Mouse (Mus musculus): Measurements from ENCODE around the gene Add3. TPM values are rescaled to one million over a fixed set of nuclear protein-coding genes. Genes with fewer than 3 reads are reported as not detected.

Gene Add3
- total and polyA plus RNA-seq, 3 experiments: 16.3 to 18.4 (median 16.4) TPM

DNA sequence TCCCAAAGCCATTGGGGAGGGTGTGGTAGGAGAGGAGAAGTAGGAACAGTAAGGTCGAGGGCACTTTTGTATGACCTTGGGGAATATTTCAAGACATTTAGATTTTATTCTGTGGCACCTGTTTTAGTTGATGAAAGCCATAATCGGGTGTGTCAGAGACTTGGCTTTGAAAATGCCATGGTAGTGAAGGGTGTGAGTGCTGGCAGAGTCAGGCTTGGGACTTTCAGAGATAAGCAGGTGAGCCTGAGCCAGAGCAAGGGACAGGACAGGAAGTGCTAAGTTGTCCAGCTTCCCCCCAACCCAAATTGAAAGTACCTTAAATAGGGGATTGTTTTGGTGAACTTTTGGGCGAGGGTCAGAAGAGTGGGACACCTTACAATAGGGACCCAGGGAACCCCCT, 16.1 kb downstream of the Add3 start:
- in situ Hi-C loops (cut with MboI; ENCODE audit: low pct_ligation_motif_present, low pct_unique_long_range_greater_than_20kb, low sequenced_read_pairs) (no loop called here), dilution Hi-C loops (cut with MboI; ENCODE audit: extremely low pct_ligation_motif_present, extremely low pct_unique_long_range_greater_than_20kb, low sequenced_read_pairs) (no loop called here)
- DNase-seq (ENCODE audit: extremely low read depth): no peak

DNA sequence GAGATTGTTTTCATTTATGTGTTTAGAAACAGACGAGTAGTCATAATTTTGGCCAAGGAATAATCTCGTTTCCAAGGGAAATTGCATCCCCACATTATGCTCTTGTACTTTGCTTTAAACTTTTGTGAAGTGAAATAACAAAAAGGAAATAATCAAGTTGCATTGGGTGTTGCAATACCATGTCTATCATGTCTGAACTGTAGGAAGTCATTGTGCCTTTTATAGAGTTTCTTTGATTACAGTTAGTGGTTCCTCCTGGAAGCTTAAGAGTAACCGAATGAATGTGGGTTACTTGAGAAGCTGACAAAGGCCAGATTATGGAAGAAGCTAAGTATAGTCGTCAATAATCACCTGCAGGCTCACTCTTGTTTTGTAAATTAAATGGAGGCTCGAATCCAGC, 16.9 kb downstream of the Add3 start:
- no peak for TF ChIP-seq ZMIZ1 (IDR thresholded peaks at IDR 0.05; ENCODE audit: low read depth, low read length)
- TF ChIP-seq TBP (conservative IDR thresholded peaks at IDR 0.05; ENCODE audit: low read depth, low read length): no peak
- TF ChIP-seq ETS1 (conservative IDR thresholded peaks at IDR 0.05; ENCODE audit: low read depth, low read length): no peak
- TF ChIP-seq CTCF (conservative IDR thresholded peaks at IDR 0.05 in 1 of 2, IDR thresholded peaks at IDR 0.05 in 1 of 2; ENCODE audit: low read depth in 2 of 2, low read length in 2 of 2): no peak
- TF ChIP-seq TCF12 (IDR thresholded peaks at IDR 0.05; ENCODE audit: low read depth, low read length): no peak
- TF ChIP-seq MYC (IDR thresholded peaks at IDR 0.05; ENCODE audit: low read depth, low read length): no peak
- no peak for TF ChIP-seq USF1 (IDR thresholded peaks at IDR 0.05; ENCODE audit: low read depth, low read length)
- no peak for TF ChIP-seq MAX (IDR thresholded peaks at IDR 0.05; ENCODE audit: low read length)
- TF ChIP-seq PAX5 (IDR thresholded peaks at IDR 0.05; ENCODE audit: low read length): no peak
- H3K4me3 ChIP-seq (replicated peaks in 1 of 3; ENCODE audit: low read depth in 2 of 3, low read length in 2 of 3, poor library complexity in 1 of 3): no peak overlapping the region
- H3K9me3 ChIP-seq (replicated peaks; ENCODE audit: low read length): no peaks in the 10 kb centered on the region
- no peak overlapping the region for H3K4me2 ChIP-seq (ENCODE audit: insufficient read depth, low read depth, poor library complexity, severe bottlenecking)
- in situ Hi-C loops (cut with MboI; ENCODE audit: low pct_ligation_motif_present, low pct_unique_long_range_greater_than_20kb, low sequenced_read_pairs) (no loop called here), dilution Hi-C loops (cut with MboI; ENCODE audit: extremely low pct_ligation_motif_present, extremely low pct_unique_long_range_greater_than_20kb, low sequenced_read_pairs) (no loop called here)
- no peaks in the 10 kb centered on the region for H3K79me2 ChIP-seq (replicated peaks; ENCODE audit: control insufficient read depth, extremely low read depth, insufficient read depth, poor library complexity, severe bottlenecking)
- DNase-seq (ENCODE audit: extremely low read depth): no peak
- no peak overlapping the region for H3K27ac ChIP-seq (ENCODE audit: insufficient read depth, low read depth)
- no peak overlapping the region for H3K9ac ChIP-seq (ENCODE audit: insufficient read depth, low read depth)
- H3K27me3 ChIP-seq (replicated peaks): no peaks in the 10 kb centered on the region
- H3K4me1 ChIP-seq (ENCODE audit: control insufficient read depth in 1 of 2, insufficient read depth in 2 of 2): peaks cover 0 to 3% of the 10 kb centered on the region in 2 experiments; a peak in 1 of 4 replicates
- no peaks in the 10 kb centered on the region for H3K36me3 ChIP-seq (replicated peaks in 1 of 2; ENCODE audit: control insufficient read depth in 1 of 2, insufficient read depth in 1 of 2, low read length in 1 of 2)

More for the DNA sequence above, 16.1 kb downstream of the Add3 start:
- Histone ChIP-seq H3K9me3 (replicated peaks; ENCODE audit: low read length) (no peaks in the 10 kb centered on the region), H3K36me3 (replicated peaks in 1 of 2; ENCODE audit: control insufficient read depth in 1 of 2, insufficient read depth in 1 of 2, low read length in 1 of 2) (no peaks in the 10 kb centered on the region), H3K79me2 (replicated peaks; ENCODE audit: control insufficient read depth, extremely low read depth, insufficient read depth, poor library complexity, severe bottlenecking) (no peaks in the 10 kb centered on the region), H3K4me1 (ENCODE audit: control insufficient read depth in 1 of 2, insufficient read depth in 2 of 2) (peaks cover 0 to 3% of the 10 kb centered on the region in 2 experiments; a peak in 1 of 4 replicates), H3K9ac (ENCODE audit: insufficient read depth, low read depth) (no peak overlapping the region), H3K4me3 (replicated peaks in 1 of 3; ENCODE audit: low read depth in 2 of 3, low read length in 2 of 3, poor library complexity in 1 of 3) (no peak overlapping the region), H3K27ac (ENCODE audit: insufficient read depth, low read depth) (no peak overlapping the region), H3K27me3 (replicated peaks) (no peaks in the 10 kb centered on the region), H3K4me2 (ENCODE audit: insufficient read depth, low read depth, poor library complexity, severe bottlenecking) (no peak overlapping the region)
- TF ChIP-seq JUND (conservative IDR thresholded peaks at IDR 0.05; ENCODE audit: low read depth, low read length) (no peak), ELF1 (IDR thresholded peaks at IDR 0.05; ENCODE audit: low read depth, low read length) (no peak), CHD2 (IDR thresholded peaks at IDR 0.05; ENCODE audit: low read length) (no peak), HCFC1 (IDR thresholded peaks at IDR 0.05; ENCODE audit: low read depth, low read length) (no peak), CHD1 (IDR thresholded peaks at IDR 0.05; ENCODE audit: low read depth, low read length) (no peak), TCF12 (IDR thresholded peaks at IDR 0.05; ENCODE audit: low read depth, low read length) (no peak)

DNA sequence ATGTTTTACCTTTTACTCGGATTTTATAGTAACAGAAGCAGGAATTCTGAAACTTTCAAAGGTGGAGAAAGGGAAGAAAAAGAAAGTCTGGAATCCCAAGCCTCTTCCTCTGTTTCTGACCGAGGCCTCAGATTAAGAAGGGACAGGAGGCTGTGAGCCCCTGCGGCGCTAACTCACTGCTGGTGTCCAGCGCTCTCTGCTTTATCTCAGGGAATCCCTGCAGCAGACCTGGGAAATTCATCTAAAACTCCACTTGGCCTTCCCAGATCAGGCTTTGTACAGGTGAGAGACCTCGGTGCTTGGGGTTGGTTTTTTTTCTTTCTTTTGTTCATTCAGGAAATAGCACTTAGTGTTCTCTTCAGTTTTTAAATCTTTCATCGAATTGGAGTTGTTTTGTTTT, 19.1 kb downstream of the Add3 start:
- Histone ChIP-seq H3K9me3 (replicated peaks; ENCODE audit: low read length) (no peaks in the 10 kb centered on the region), H3K4me2 (ENCODE audit: insufficient read depth, low read depth, poor library complexity, severe bottlenecking) (no peak overlapping the region), H3K79me2 (replicated peaks; ENCODE audit: control insufficient read depth, extremely low read depth, insufficient read depth, poor library complexity, severe bottlenecking) (no peaks in the 10 kb centered on the region), H3K4me1 (ENCODE audit: control insufficient read depth in 1 of 2, insufficient read depth in 2 of 2) (peaks cover 5 to 10% of the 10 kb centered on the region in 2 experiments), H3K9ac (ENCODE audit: insufficient read depth, low read depth) (no peak overlapping the region), H3K27me3 (replicated peaks) (no peaks in the 10 kb centered on the region), H3K27ac (ENCODE audit: insufficient read depth, low read depth) (no peak overlapping the region), H3K4me3 (replicated peaks in 1 of 3; ENCODE audit: low read depth in 2 of 3, low read length in 2 of 3, poor library complexity in 1 of 3) (no peak overlapping the region), H3K36me3 (replicated peaks in 1 of 2; ENCODE audit: control insufficient read depth in 1 of 2, insufficient read depth in 1 of 2, low read length in 1 of 2) (no peaks in the 10 kb centered on the region)
- DNase-seq (ENCODE audit: extremely low read depth): no peak
- in situ Hi-C loops (cut with MboI; ENCODE audit: low pct_ligation_motif_present, low pct_unique_long_range_greater_than_20kb, low sequenced_read_pairs) (no loop called here), dilution Hi-C loops (cut with MboI; ENCODE audit: extremely low pct_ligation_motif_present, extremely low pct_unique_long_range_greater_than_20kb, low sequenced_read_pairs) (no loop called here)
- TF ChIP-seq NRF1 (IDR thresholded peaks at IDR 0.05; ENCODE audit: low read depth, low read length) (no peak), ZC3H11A (IDR thresholded peaks at IDR 0.05; ENCODE audit: low read depth, low read length) (no peak), RCOR1 (conservative IDR thresholded peaks at IDR 0.05; ENCODE audit: low read depth, low read length) (no peak), MAX (IDR thresholded peaks at IDR 0.05; ENCODE audit: low read length) (no peak), MAFK (IDR thresholded peaks at IDR 0.05; ENCODE audit: insufficient replicate concordance, low read length) (no peak), ZMIZ1 (IDR thresholded peaks at IDR 0.05; ENCODE audit: low read depth, low read length) (no peak), ZNF384 (IDR thresholded peaks at IDR 0.05; ENCODE audit: low read depth, low read length) (no peak), ETS1 (conservative IDR thresholded peaks at IDR 0.05; ENCODE audit: low read depth, low read length) (no peak), PAX5 (IDR thresholded peaks at IDR 0.05; ENCODE audit: low read length) (no peak), USF2 (conservative IDR thresholded peaks at IDR 0.05; ENCODE audit: low read depth, low read length) (no peak), NELFE (IDR thresholded peaks at IDR 0.05; ENCODE audit: low read depth, low read length) (no peak), POLR2AphosphoS2 (IDR thresholded peaks at IDR 0.05; ENCODE audit: low read depth, low read length) (no peak), MAZ (IDR thresholded peaks at IDR 0.05; ENCODE audit: low read depth, low read length) (no peak), CHD1 (IDR thresholded peaks at IDR 0.05; ENCODE audit: low read depth, low read length) (no peak), JUN (IDR thresholded peaks at IDR 0.05; ENCODE audit: insufficient read depth, low read depth, low read length) (no peak), HCFC1 (IDR thresholded peaks at IDR 0.05; ENCODE audit: low read depth, low read length) (no peak), E2F4 (IDR thresholded peaks at IDR 0.05; ENCODE audit: insufficient replicate concordance, low read depth, low read length) (no peak), ZKSCAN1 (IDR thresholded peaks at IDR 0.05; ENCODE audit: borderline replicate concordance, low read depth, low read length) (no peak), ELF1 (IDR thresholded peaks at IDR 0.05; ENCODE audit: low read depth, low read length) (no peak)
